Mouse (Mus musculus) lung, embryonic 14.5 days (tissue): ENCODE measurements at regions not wholly inside any gene's neighbourhood (a gene's known extent, or its start where the extent isn't known, plus 50 kb on each side); places are given as distances from the start of the nearest gene placed in this dataset.

Experiments used
- ATAC-seq: fragments of 200-750 bp; cut with Nextera tagmentation; 2 replicates; pipeline ENCODE4 v1.8.0; 2017; ENCODE audit warnings: mild to moderate bottlenecking, moderate TSS enrichment, moderate library complexity; ENCODE audit not compliant: insufficient read depth
- DNase-seq: peaks from one replicate; pipeline ENCODE4 v3.0.0-alpha.2; 2015
- H3K27ac ChIP-seq: fragments of 300-500 bp; sonication (generic); 2 replicates; pipeline ENCODE4 v1.5.1; 2014; ENCODE audit warnings: low read depth, mild to moderate bottlenecking, moderate library complexity
- H3K27me3 ChIP-seq: fragments of 300-500 bp; sonication (generic); 2 replicates; pipeline ENCODE4 v1.6.1; 2014; ENCODE audit warnings: low read length, control low read depth; ENCODE audit not compliant: insufficient read depth
- H3K36me3 ChIP-seq: fragments of 300-500 bp; sonication (generic); 2 replicates; pipeline ENCODE4 v1.6.1; 2014; ENCODE audit warnings: control low read depth; ENCODE audit not compliant: insufficient read depth
- H3K4me1 ChIP-seq: fragments of 300-500 bp; sonication (generic); 2 replicates; pipeline ENCODE4 v1.6.1; 2014; ENCODE audit warnings: antibody characterized with exemption, control low read depth; ENCODE audit not compliant: insufficient read depth
- H3K4me2 ChIP-seq: fragments of 300-500 bp; sonication (generic); 2 replicates; pipeline ENCODE4 v1.6.1; 2014; ENCODE audit warnings: mild to moderate bottlenecking
- H3K4me3 ChIP-seq: fragments of 300-500 bp; sonication (generic); 2 replicates; pipeline ENCODE4 v1.5.1; 2014; ENCODE audit warnings: low read depth, low read length
- H3K9ac ChIP-seq: fragments of 300-500 bp; sonication (generic); 2 replicates; pipeline ENCODE4 v1.6.1; 2014
- H3K9me3 ChIP-seq: fragments of 300-500 bp; sonication (generic); 2 replicates; pipeline ENCODE4 v1.6.1; 2016; ENCODE audit warnings: low read depth, low read length, control low read depth
- CTCF ChIP-seq: IDR thresholded peaks from 2 replicates; pipeline ENCODE4 v1.5.1; 2016; ENCODE audit warnings: antibody characterized with exemption, low read depth
- WGBS: fragments of 180-500 bp; shearing (Covaris S2); extraction: QIAGEN DNeasy Blood & Tissue Kit; methylation state at CpG from one replicate; pipeline ENCODE4 v1.1.7; 2014; 5-methylcytosine and 5-hydroxymethylcytosine counted together

- H3K36me3 ChIP-seq = no peaks in the 10 kb centered on the region
- H3K27ac ChIP-seq = peak overlapping the region; percentile 73; the same call in 1 of the 2 replicates
- ATAC-seq (0 out of 2 replicates have a peak, but pooled peaks have one; percentile 47), DNase-seq (peak; percentile 51)
- H3K4me2 ChIP-seq = peak overlapping the region; percentile 23; the same call in 1 of the 2 replicates
- TF ChIP-seq CTCF = no peak
- H3K9ac ChIP-seq = peak overlapping the region; percentile 20
- whole genome bisulfite sequencing = 41% methylated on average over 17 of the region's 17 CpGs
- H3K27me3 ChIP-seq = no peaks in the 10 kb centered on the region
- H3K9me3 ChIP-seq = no peaks in the 10 kb centered on the region
- H3K4me3 ChIP-seq = no peak overlapping the region
- no peaks in the 10 kb centered on the region for H3K4me1 ChIP-seq
These were observed 532.0 kb downstream of the Nfib start for GRCm38 (mm10) chr4:82173461-82174085.

GRCm38 (mm10) chr4:82170930-82171329 is 534.6 kb downstream of the Nfib start:
- DNase-seq (no peak), ATAC-seq (no peak)
- Histone ChIP-seq H3K9ac (no peak overlapping the region), H3K4me2 (no peak overlapping the region), H3K27me3 (no peaks in the 10 kb centered on the region), H3K4me3 (no peak overlapping the region), H3K9me3 (no peaks in the 10 kb centered on the region), H3K4me1 (0 out of 2 replicates have a peak, but pooled peaks cover 6% of the 10 kb centered on the region), H3K27ac (no peak overlapping the region), H3K36me3 (no peaks in the 10 kb centered on the region)
- 27% methylated on average over 4 of the region's 4 CpGs for WGBS
- no peak for TF ChIP-seq CTCF

GRCm38 (mm10) chr4:82168032-82168431 is 537.5 kb downstream of the Nfib start:
- Histone ChIP-seq H3K9ac (no peak overlapping the region), H3K27ac (no peak overlapping the region), H3K4me1 (0 out of 2 replicates have a peak, but pooled peaks cover 9% of the 10 kb centered on the region), H3K9me3 (no peaks in the 10 kb centered on the region), H3K4me2 (no peak overlapping the region), H3K27me3 (no peaks in the 10 kb centered on the region), H3K36me3 (no peaks in the 10 kb centered on the region), H3K4me3 (no peak overlapping the region)
- DNase-seq (no peak), ATAC-seq (no peak)
- TF ChIP-seq CTCF = no peak
- 73% methylated on average over 5 of the region's 5 CpGs for WGBS

- H3K4me2 ChIP-seq = no peak overlapping the region
- no peaks in the 10 kb centered on the region for H3K27me3 ChIP-seq
- H3K9ac ChIP-seq = no peak overlapping the region
- H3K9me3 ChIP-seq = no peaks in the 10 kb centered on the region
- WGBS = 65% methylated on average over 5 of the region's 5 CpGs
- no peak for TF ChIP-seq CTCF
- no peak overlapping the region for H3K4me3 ChIP-seq
- ATAC-seq (no peak), DNase-seq (no peak)
- H3K4me1 ChIP-seq = 0 out of 2 replicates have a peak, but pooled peaks cover 9% of the 10 kb centered on the region
- 0 out of 2 replicates have a peak overlapping the region, but pooled peaks have one; percentile 28 for H3K27ac ChIP-seq
- H3K36me3 ChIP-seq = no peaks in the 10 kb centered on the region
These were observed 538.2 kb downstream of the Nfib start for GRCm38 (mm10) chr4:82167396-82167795.

- WGBS = 65% methylated on average over 1 of the region's 1 CpGs
- no peaks in the 10 kb centered on the region for H3K36me3 ChIP-seq
- 0 out of 2 replicates have a peak, but pooled peaks cover 9% of the 10 kb centered on the region for H3K4me1 ChIP-seq
- DNase-seq = no peak
- H3K4me2 ChIP-seq = no peak overlapping the region
- TF ChIP-seq CTCF = no peak
- H3K9me3 ChIP-seq = no peaks in the 10 kb centered on the region
- no peak for ATAC-seq
- peak overlapping the region; percentile 42; the same call in 1 of the 2 replicates for H3K27ac ChIP-seq
- no peaks in the 10 kb centered on the region for H3K27me3 ChIP-seq
- no peak overlapping the region for H3K4me3 ChIP-seq
- no peak overlapping the region for H3K9ac ChIP-seq
These were observed 538.7 kb downstream of the Nfib start for GRCm38 (mm10) chr4:82166826-82167225.

- H3K36me3 ChIP-seq = no peaks in the 10 kb centered on the region
- H3K27ac ChIP-seq = no peak overlapping the region
- no peak overlapping the region for H3K4me2 ChIP-seq
- no peak overlapping the region for H3K4me3 ChIP-seq
- ATAC-seq = no peak
- 0 out of 2 replicates have a peak, but pooled peaks cover 9% of the 10 kb centered on the region for H3K4me1 ChIP-seq
- H3K9ac ChIP-seq = no peak overlapping the region
- no peaks in the 10 kb centered on the region for H3K9me3 ChIP-seq
- no peaks in the 10 kb centered on the region for H3K27me3 ChIP-seq
- TF ChIP-seq CTCF = no peak
- peak; percentile 38 for DNase-seq
- WGBS = 68% methylated on average over 6 of the region's 6 CpGs
These were observed 539.5 kb downstream of the Nfib start for GRCm38 (mm10) chr4:82166087-82166486.

- peak; percentile 58; the same call in 1 of the 2 replicates for ATAC-seq
- Histone ChIP-seq H3K36me3 (no peaks in the 10 kb centered on the region), H3K9me3 (no peaks in the 10 kb centered on the region), H3K27me3 (no peaks in the 10 kb centered on the region), H3K4me2 (no peak overlapping the region), H3K4me1 (0 out of 2 replicates have a peak, but pooled peaks cover 9% of the 10 kb centered on the region), H3K9ac (no peak overlapping the region), H3K27ac (peak overlapping the region; percentile 54; the same call in 1 of the 2 replicates), H3K4me3 (no peak overlapping the region)
- peak; percentile 54 for DNase-seq
- WGBS = 15% methylated on average over 1 of the region's 1 CpGs
- TF ChIP-seq CTCF = no peak
These were observed 541.5 kb downstream of the Nfib start for GRCm38 (mm10) chr4:82164058-82164457.
